Mouse (Mus musculus) gastrocnemius, adult 2 months (tissue): ENCODE measurements around the gene Pim3. TPM values are rescaled to one million over a fixed set of nuclear protein-coding genes. Genes with fewer than 3 reads are reported as not detected.

Experiments used
- DNase-seq: peaks from one replicate; pipeline ENCODE4 v3.0.0; 2022
- H3K27ac ChIP-seq: fragments of 200-600 bp; 2 replicates; pipeline ENCODE4 v1.8.1; 2022; ENCODE audit warnings: mild to moderate bottlenecking
- H3K4me3 ChIP-seq: fragments of 200-600 bp; 2 replicates; pipeline ENCODE4 v1.8.1; 2022; ENCODE audit warnings: mild to moderate bottlenecking, moderate library complexity
- CTCF ChIP-seq: fragments of 200-600 bp; IDR thresholded peaks from 2 replicates; pipeline ENCODE4 v1.8.1; 2022; ENCODE audit warnings: antibody characterized with exemption, mild to moderate bottlenecking, moderate library complexity
- intact Hi-C: fragments of 180-260 bp; cut with DNase I; formaldehyde crosslinking; loops from one replicate; pipeline ENCODE4 v1.15.1; 2025
- total RNA-seq, 2 experiments: library from RNA; stranded (reverse); gene quantifications; 2 replicates each; pipeline ENCODE4 v1.2.3; 2021

The Pim3 gene
- total RNA-seq, 2 experiments from 2014 or later: 34.4 to 46.6 TPM

DNA sequence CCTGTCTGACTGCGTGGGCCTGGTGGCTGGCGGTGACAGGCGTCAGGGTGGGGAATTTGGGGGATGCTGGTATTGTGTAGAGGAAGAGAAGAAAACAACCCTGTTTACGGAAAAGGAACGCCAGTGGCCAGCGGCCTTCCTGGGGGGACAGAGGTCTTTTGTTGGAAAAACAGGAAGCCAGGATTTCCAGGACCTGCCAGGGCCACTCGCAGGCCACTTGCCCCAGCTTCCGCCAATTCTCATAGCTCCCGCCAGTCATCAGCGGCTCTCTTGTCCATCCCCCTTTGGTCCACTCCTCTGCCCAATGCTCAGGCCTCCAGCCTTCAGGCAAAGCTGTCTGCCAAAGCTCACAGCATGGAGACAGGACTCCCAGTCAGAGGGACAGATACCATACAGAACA lies 21.9 kb upstream of the Pim3 start:
- H3K27ac ChIP-seq: peak overlapping the region; percentile 96
- no peak for TF ChIP-seq CTCF
- DNase-seq: peak; percentile 66
- peak overlapping the region; percentile 55; the same call in 1 of the 2 replicates for H3K4me3 ChIP-seq
- intact Hi-C loops: no loop called here

DNA sequence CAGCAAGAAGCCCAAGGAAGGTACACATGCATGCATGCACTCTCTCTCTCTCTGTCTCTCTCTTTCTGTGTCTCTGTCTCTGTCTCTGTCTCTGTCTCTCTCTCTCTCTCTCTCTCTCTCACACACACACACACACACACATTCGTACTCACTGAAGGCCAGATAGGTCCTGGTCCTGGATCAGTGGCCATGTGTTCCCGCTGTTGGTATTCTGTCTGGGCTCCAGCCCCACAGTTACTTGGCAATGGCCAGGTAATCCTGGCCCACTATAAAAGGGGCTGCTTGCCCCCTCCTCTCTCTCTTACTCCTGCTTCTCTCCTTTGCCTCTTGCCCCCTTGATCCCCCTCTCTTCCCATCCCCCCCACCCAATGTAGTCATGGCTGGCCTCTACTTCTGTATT lies 20.8 kb upstream of the Pim3 start:
- TF ChIP-seq CTCF: no peak
- peak overlapping the region; percentile 69 for H3K27ac ChIP-seq
- no peak overlapping the region for H3K4me3 ChIP-seq
- no peak for DNase-seq
- intact Hi-C loops: no loop called here

DNA sequence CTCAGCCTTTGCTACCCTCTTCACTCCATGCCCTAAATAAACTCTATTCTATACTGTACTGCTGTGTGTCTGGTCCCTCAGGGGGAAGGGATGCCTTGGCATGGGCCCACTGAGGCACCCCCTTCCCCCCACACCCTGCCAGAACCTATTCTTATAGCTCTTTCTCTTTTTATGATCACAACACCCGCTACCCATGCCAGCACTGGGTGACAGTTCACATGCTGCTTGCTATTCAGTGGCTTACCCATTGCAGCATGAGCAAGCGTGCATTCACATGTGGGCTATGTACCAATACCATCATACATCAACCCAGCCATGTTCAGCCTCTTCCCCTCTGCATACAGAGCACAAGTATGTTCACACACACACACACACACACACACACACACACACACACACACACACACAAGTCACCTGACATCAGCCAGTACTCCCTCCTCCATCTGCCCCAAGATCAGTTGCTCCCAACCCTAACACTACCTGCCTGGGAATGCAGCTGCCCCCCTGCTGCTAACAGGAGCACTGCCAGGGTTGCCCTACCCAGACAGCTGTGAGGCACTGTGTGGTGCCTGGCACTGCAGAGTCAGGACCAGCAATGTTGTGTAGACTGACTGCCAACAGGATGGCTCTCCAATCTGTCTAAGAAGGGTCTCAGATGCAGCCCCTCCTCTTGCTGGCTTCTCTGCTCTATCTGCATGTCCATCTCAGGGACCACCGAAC lies 20.2 kb upstream of the Pim3 start:
- H3K4me3 ChIP-seq: no peak overlapping the region
- intact Hi-C loops: no loop called here
- no peak for DNase-seq
- peak overlapping the region; percentile 69; the same call in 1 of the 2 replicates for H3K27ac ChIP-seq
- no peak for TF ChIP-seq CTCF

DNA sequence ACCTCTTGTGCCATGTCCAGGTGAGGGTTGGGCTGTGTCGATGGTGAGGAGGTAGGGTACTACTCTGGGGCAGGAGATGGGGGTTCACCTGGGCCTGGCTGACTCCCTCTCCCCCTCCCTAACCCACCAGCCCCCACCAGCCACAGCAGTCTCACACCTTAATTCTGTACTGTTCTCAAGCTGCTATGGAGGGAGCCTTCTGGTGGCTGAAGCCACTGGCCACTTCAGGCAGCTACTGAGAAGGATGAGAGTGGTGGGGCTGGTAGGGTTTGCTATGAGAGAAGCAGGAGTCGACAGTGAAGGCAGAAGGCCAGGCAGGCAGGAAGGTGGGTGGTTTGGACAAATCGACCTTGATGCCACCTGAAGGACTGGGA lies 19.7 kb upstream of the Pim3 start:
- H3K27ac ChIP-seq: no peak overlapping the region
- no peak for DNase-seq
- intact Hi-C loops: no loop called here
- no peak for TF ChIP-seq CTCF
- no peak overlapping the region for H3K4me3 ChIP-seq

DNA sequence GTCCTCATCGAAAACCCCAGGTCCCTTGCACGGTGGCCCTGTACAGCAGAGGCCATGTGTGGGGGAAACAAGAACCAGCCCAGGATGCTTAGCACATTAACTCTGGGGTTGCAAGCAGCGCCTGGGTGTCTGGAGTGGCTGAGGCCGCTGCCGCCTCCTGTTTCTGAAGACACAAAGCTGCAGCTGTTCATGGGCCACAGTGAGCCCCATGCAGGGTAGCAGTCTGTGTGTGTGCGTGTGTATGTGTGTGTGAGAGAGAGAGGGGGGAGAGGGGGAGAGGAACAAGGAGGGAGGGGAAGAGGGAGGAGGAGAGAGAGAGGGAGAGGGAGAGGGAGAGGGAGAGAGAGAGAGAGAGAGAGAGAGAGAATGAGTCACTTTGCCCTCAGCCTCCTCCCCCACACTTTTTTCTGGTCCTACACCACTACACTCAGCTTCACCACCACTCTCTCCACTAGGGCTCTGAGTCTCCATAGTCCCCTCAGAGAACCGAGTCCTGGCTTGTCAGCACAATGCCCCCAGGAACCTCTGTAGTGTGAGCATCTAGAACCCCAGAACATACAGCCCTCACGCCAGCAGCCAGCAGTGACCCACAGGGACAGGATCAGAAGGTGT lies 18.4 kb upstream of the Pim3 start:
- Histone ChIP-seq H3K4me3 (no peak overlapping the region), H3K27ac (peak overlapping the region; percentile 24; the same call in 1 of the 2 replicates)
- DNase-seq: no peak
- no peak for TF ChIP-seq CTCF
- intact Hi-C loops: no loop called here

DNA sequence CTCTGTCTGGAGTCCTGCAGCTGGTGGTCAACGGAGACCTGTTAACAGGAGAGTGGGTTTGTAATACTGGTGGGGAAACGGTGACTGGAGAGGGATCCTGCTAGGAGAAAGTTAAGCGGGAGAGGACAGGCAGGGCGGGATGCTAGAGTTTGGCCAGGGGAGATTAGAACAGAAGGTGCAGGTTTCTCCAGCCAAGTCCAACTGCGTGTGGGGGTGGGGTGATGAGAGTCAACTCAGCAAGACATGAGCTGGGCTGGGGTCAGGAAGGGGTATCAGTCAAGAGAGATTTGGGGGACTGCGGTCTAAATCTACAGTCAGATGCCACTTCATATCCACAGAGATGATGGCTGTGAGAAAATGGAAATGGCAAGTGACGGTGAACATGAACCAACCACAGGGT lies 17.0 kb upstream of the Pim3 start:
- no peak overlapping the region for H3K4me3 ChIP-seq
- no peak for DNase-seq
- no peak for TF ChIP-seq CTCF
- H3K27ac ChIP-seq: no peak overlapping the region
- intact Hi-C loops: no loop called here

DNA sequence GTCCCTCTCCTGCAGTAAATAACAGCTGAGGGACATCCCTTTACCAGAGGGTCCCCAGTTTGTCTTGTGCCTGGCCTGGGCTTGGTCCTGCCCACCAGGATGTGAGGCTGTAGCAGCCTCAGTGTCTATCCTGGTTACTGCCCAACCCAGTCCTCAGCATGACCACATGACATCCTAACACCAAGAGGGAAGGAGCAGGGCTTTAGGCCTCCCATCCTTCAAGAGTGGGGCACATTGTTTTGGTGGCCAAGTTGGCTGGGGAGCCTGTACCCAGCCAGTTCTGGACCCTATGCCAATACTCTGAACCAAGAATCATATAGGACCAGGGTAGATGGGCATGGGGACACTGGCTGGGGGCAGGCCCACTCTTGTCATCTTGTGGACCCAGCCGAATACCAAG lies 13.3 kb upstream of the Pim3 start:
- peak overlapping the region; percentile 90 for H3K27ac ChIP-seq
- no peak for DNase-seq
- intact Hi-C loops: no loop called here
- TF ChIP-seq CTCF: no peak
- H3K4me3 ChIP-seq: no peak overlapping the region

DNA sequence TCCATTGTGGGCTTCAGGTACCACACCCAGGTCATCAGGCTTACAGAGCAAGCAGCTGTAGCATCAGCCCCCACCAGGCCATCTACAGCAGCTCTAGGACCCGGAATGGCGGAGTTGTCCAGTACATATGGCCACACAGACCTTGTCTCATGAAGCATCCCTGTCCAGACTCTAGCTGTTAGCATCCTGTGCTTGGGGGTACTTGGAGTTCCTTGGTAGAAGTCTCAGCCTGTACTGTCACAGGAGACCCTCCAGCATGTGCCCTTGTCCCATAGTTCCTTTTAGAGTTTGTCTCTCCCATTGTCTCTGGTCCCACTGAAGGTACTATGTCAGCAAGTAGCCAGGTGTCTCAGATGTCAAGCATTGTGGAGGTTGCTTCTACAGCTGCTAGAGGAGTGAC lies 12.4 kb upstream of the Pim3 start:
- H3K4me3 ChIP-seq: no peak overlapping the region
- no peak for TF ChIP-seq CTCF
- intact Hi-C loops: no loop called here
- no peak for DNase-seq
- H3K27ac ChIP-seq: peak overlapping the region; percentile 90

DNA sequence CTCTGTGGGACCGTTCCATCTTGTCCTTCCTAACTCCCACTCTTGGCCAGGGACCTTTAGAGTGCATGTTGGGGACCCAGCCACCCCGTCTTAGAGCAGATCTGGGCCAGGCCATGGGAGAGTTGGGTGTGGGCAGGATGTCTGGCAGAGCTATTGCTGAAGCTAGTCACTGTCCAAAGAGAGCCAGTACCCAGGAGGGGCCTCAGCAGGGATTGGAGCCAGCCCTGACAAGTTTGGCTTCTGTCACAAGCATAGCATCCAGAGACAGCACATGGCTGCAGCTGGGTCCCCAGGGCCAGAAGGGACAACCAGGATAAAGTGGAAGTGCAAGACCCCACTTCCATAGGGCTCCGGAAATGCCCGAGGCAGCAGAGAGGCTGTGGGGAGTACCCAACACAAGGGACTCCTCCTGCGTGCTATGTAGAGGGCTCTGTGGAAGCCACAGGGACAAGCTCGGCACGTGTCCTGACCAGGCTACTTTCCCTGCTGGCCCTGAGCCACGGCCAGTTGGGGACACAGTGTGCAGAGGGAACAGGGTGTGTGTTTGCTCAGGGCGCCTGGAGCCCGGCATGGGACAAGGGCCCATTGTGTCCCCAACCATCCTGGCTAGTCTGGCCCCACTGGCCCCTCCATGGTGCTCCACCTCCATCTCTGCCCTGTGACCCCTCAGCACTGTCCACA lies 11.7 kb upstream of the Pim3 start:
- H3K27ac ChIP-seq: peak overlapping the region; percentile 90
- peak overlapping the region; percentile 7; the same call in 1 of the 2 replicates for H3K4me3 ChIP-seq
- no peak for TF ChIP-seq CTCF
- intact Hi-C loops: no loop called here
- peak; percentile 95 for DNase-seq

DNA sequence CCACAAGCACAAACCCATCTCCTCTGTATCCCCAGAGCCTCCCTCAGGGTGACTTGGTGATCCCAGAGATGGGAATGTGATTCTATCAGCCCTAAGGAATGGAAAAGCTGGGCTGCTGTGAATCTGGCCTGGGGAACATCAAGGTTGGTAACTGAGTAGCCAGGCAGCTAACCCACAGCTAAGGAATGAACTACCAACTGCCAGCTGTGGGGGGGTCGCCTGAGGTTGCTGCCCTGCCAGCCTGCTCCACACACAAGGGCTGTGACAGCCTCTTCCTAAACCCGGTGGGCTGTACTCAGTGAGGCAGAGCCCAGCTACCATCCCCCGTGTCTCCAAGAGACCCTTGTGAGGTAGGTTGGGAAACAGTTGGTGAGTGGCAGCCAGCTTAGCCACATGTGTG lies 10.9 kb upstream of the Pim3 start:
- Histone ChIP-seq H3K4me3 (peak overlapping the region; percentile 7; the same call in 1 of the 2 replicates), H3K27ac (peak overlapping the region; percentile 90)
- no peak for TF ChIP-seq CTCF
- intact Hi-C loops: no loop called here
- DNase-seq: no peak

DNA sequence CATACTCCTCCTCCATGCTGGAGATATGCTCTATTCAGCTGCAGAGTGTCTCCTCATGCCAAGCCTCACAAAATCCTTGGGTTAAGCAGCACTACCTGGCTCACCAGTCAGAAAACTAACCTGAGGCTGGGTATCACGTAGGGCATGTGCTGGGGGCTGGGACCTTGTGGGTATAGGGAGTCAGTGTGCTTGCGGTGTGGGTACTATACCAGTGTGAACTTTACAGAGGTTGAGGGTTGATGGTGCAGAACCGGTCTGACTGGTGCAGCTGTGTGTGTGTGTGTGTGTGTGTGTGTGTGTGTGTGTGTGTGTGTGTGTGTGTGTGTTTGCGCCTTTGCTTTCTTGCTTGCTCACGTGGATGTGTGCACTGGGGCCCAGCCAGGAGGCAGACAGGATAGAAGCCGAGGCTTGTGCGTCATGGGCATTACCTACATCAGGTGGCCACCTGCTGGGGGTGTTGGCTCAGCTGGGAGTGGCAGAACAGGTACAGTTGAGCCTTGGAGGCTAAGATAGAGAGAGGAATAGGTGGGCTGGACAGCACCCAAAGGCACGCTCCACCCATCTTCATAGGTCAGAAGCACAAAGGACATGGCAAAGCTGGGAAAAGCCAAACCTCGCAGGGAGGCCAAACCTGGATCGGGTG lies 10.4 kb upstream of the Pim3 start:
- no peak for TF ChIP-seq CTCF
- intact Hi-C loops: no loop called here
- no peak overlapping the region for H3K4me3 ChIP-seq
- no peak for DNase-seq
- H3K27ac ChIP-seq: peak overlapping the region; percentile 90

DNA sequence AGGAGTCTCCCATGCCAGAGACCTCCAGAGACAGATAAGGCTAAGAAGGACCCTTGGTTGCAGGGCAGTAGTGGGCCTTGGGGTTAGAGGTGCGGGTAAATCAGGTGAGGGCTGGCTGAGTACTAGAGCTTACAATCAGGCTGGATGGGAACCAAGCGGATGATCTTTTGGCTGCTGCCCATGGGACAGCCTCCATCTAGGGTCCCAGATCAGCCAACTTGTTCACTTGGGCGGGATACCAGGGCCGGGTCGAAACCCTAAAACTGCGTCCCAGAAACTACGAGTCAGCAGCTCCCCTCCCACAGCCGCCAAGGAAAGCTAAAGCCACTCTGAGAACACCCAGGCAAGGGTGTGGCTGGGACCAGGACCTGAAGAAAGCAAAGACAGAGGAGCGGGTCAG lies 8.9 kb upstream of the Pim3 start:
- peak overlapping the region; percentile 84 for H3K27ac ChIP-seq
- H3K4me3 ChIP-seq: no peak overlapping the region
- intact Hi-C loops: no loop called here
- no peak for DNase-seq
- TF ChIP-seq CTCF: no peak
